ENCODE assay signal across 9 mouse cellular contexts in genomic region chr7:112953777-112954291, GRCm38 (mm10). TPM values are rescaled to one million over a fixed set of nuclear protein-coding genes. Genes with fewer than 3 reads are reported as not detected.
A peak's percentile ranks its signal among the peaks of the same experiment; 100 is the strongest.
DNase-seq lines count a peak whose midpoint lies in the region; ATAC-seq and TF ChIP-seq lines count a peak whose summit lies in the region.
"Had no signal": no experiment of that assay in that cellular context is flagged by ENCODE, and none has a peak within 500 bp of the region (broad histone marks: within the 10 kb centered on the region; RNA-seq: fewer than 3 reads in every experiment).

TSS of gene Rassf10 (plus strand) at chr7:112953962.

- peak within 1 kb of the TSS; percentile 84 for H3K4me2 ChIP-seq in intestine, embryonic 16.5 days (ENCODE audit: low read depth, low read length)
- peak within 1 kb of the TSS; percentile 61 for H3K4me2 ChIP-seq in liver, embryonic 11.5 days
- peak within 1 kb of the TSS; percentile 75 for H3K4me2 ChIP-seq in midbrain, postnatal 0 days (ENCODE audit: low read depth, low read length, poor library complexity, severe bottlenecking)

- H3K27me3 ChIP-seq in intestine, embryonic 16.5 days (replicated peaks; ENCODE audit: control insufficient read depth, insufficient read depth, low read length): peaks cover 26% of the 10 kb centered on the region
- peaks cover 50% of the 10 kb centered on the region for H3K27me3 ChIP-seq in liver, embryonic 11.5 days (replicated peaks; ENCODE audit: control insufficient read depth, insufficient read depth, low read length)
- H3K27me3 ChIP-seq in midbrain, postnatal 0 days (ENCODE audit: insufficient read depth, low read length): peaks cover 25% of the 10 kb centered on the region

- whole genome bisulfite sequencing in intestine, embryonic 16.5 days: under 1% methylated on average over 41 of the region's 41 CpGs
- WGBS in liver, embryonic 11.5 days: 3% methylated on average over 40 of the region's 41 CpGs
- 1% methylated on average over 41 of the region's 41 CpGs for WGBS in midbrain, postnatal 0 days

- H3K36me3 ChIP-seq in intestine, embryonic 16.5 days (ENCODE audit: control insufficient read depth, insufficient read depth, low read length): no peaks in the 10 kb centered on the region
- H3K36me3 ChIP-seq in liver, embryonic 11.5 days (ENCODE audit: control insufficient read depth, insufficient read depth, low read length): no peaks in the 10 kb centered on the region
- H3K36me3 ChIP-seq in midbrain, postnatal 0 days (ENCODE audit: insufficient read depth, low read length): no peaks in the 10 kb centered on the region

- peak within 1 kb of the TSS; percentile 66 for H3K9ac ChIP-seq in intestine, embryonic 16.5 days (ENCODE audit: low read depth, low read length)
- H3K9ac ChIP-seq in liver, embryonic 11.5 days (ENCODE audit: low read depth, low read length): no peak within 1 kb of the TSS
- H3K9ac ChIP-seq in midbrain, postnatal 0 days (replicated peaks; ENCODE audit: low read length, poor library complexity, severe bottlenecking): peak within 1 kb of the TSS; percentile 54

- DNase-seq in layer of hippocampus, postnatal 10 days (ENCODE audit: low spot score in 2 of 2): peak; percentile 52 to 69
- DNase-seq in layer of hippocampus, adult 8-10 months (ENCODE audit: low spot score in 2 of 2): no peak
- DNase-seq in embryo, embryonic 11 days: peak; percentile 90
- DNase-seq in liver, embryonic 11.5 days (ENCODE audit: low spot score): peak; percentile 73
- peak; percentile 61 for DNase-seq in midbrain, postnatal 0 days (ENCODE audit: low spot score)
- peak; percentile 77 to 79 for DNase-seq in urinary bladder, adult 18-20 months (ENCODE audit: low spot score in 2 of 2)

- no peaks in the 10 kb centered on the region for H3K9me3 ChIP-seq in intestine, embryonic 16.5 days (ENCODE audit: control insufficient read depth, low read length)
- no peaks in the 10 kb centered on the region for H3K9me3 ChIP-seq in liver, embryonic 11.5 days (ENCODE audit: control insufficient read depth, low read length)
- H3K9me3 ChIP-seq in midbrain, postnatal 0 days (ENCODE audit: low read length): no peaks in the 10 kb centered on the region

- H3K4me1 ChIP-seq in intestine, embryonic 16.5 days (ENCODE audit: control insufficient read depth, insufficient read depth, low read length): peaks cover 26% of the 10 kb centered on the region
- peaks cover 3% of the 10 kb centered on the region for H3K4me1 ChIP-seq in liver, embryonic 11.5 days (replicated peaks; ENCODE audit: control insufficient read depth, insufficient read depth, low read length)
- H3K4me1 ChIP-seq in midbrain, postnatal 0 days (ENCODE audit: insufficient read depth, low read length): peaks cover 4% of the 10 kb centered on the region; the same call in 1 of the 2 replicates

- H3K27ac ChIP-seq in intestine, embryonic 16.5 days (ENCODE audit: low read length): no peak within 1 kb of the TSS
- no peak within 1 kb of the TSS for H3K27ac ChIP-seq in liver, embryonic 11.5 days (ENCODE audit: low read depth, low read length)
- 0 out of 2 replicates have a peak within 1 kb of the TSS, but pooled peaks have one; percentile 12 for H3K27ac ChIP-seq in midbrain, postnatal 0 days (ENCODE audit: low read depth, low read length)

- H3K4me3 ChIP-seq in intestine, embryonic 16.5 days (ENCODE audit: low read length): peak within 1 kb of the TSS; percentile 61
- H3K4me3 ChIP-seq in liver, embryonic 11.5 days (ENCODE audit: low read depth, low read length): peak within 1 kb of the TSS; percentile 36
- peak within 1 kb of the TSS; percentile 42 for H3K4me3 ChIP-seq in midbrain, postnatal 0 days (ENCODE audit: low read depth, low read length)

- no peak for TF ChIP-seq CTCF in midbrain, postnatal 0 days (IDR thresholded peaks at IDR 0.05)

- peak; percentile 88 for ATAC-seq in granulocyte monocyte progenitor cell, adult 5-6 weeks (replicated peaks; ENCODE audit: poor library complexity, severe bottlenecking)
- ATAC-seq in intestine, embryonic 16.5 days: peak; percentile 97
- ATAC-seq in liver, embryonic 11.5 days (replicated peaks; ENCODE audit: low FRiP score): peak; percentile 71
- peak; percentile 73 for ATAC-seq in midbrain, postnatal 0 days (ENCODE audit: low FRiP score)

RNA-seq across cellular contexts. Expression of gene Rassf10, which starts in this region (rescaled TPM):
- total RNA-seq in layer of hippocampus, postnatal 10 days (2021): 1 to 10 TPM; 2.4 to 3.4 TPM
- under 1 TPM; 0.47 to 0.86 (median 0.71) TPM for total RNA-seq in layer of hippocampus, adult 8-10 months (2022)
- total RNA-seq in granulocyte monocyte progenitor cell, adult 5-6 weeks (2014; fragmentation: Nextera tagmentation): not detected in 2 replicates
- total RNA-seq in granulocyte monocyte progenitor cell, adult 5-6 weeks (2017): 0.43 TPM in 1 of 2 replicates, not detected in the other
- polyA plus RNA-seq in intestine, embryonic 16.5 days (2015; fragmentation: Nextera tagmentation; extraction: Ambion mirVana): 0.99 and 1.1 TPM in 2 replicates
- 0.07 and 0.19 TPM in 2 replicates for polyA plus RNA-seq in liver, embryonic 11.5 days (2014; fragmentation: Nextera tagmentation; extraction: Ambion mirVana)
- total RNA-seq in midbrain, postnatal 0 days (2014; rRNA removed): 6.6 and 8.2 TPM in 2 replicates
- 3.5 and 4.4 TPM in 2 replicates for polyA plus RNA-seq in midbrain, postnatal 0 days (2015; fragmentation: Nextera tagmentation; extraction: Ambion mirVana)
- polyA plus RNA-seq: C2C12 had no signal

Comparison
In these comparisons a context has a peak if more than half of its experiments do, and no peak if none do; other contexts are left out.
1. DNase-seq: peak in layer of hippocampus, postnatal 10 days (2 of 2), embryo, embryonic 11 days (single experiment), midbrain, postnatal 0 days (single experiment) and urinary bladder, adult 18-20 months (2 of 2); none in layer of hippocampus, adult 8-10 months (0 of 2).
2. Peak in ATAC-seq in granulocyte monocyte progenitor cell, adult 5-6 weeks; RNA of the gene not detected or under 1 TPM.
3. Peak in DNase-seq, ATAC-seq, H3K4me3 ChIP-seq and H3K4me2 ChIP-seq in liver, embryonic 11.5 days; RNA of the gene not detected or under 1 TPM.
4. Peak in every context shown above with its lines, with median percentiles within 50 percentile points of each other: ATAC-seq, H3K4me2 ChIP-seq and H3K4me3 ChIP-seq.